Mouse (Mus musculus): ENCODE results near the gene Als2. TPM values are rescaled to one million over a fixed set of nuclear protein-coding genes. Genes with fewer than 3 reads are reported as not detected.

Als2 gene
- polyA plus RNA-seq, 1 experiment: 14.4 TPM

- Histone ChIP-seq H3K4me1 (ENCODE audit: control insufficient read depth, insufficient read depth, low read length) (no peaks in the 10 kb centered on the region), H3K27ac (ENCODE audit: insufficient read depth, low read length) (no peak overlapping the region), H3K4me3 (ENCODE audit: insufficient read depth, low read length) (peak overlapping the region; percentile 8; the same call in 1 of the 2 replicates)
- TF ChIP-seq CTCF (IDR thresholded peaks at IDR 0.05; ENCODE audit: extremely low read depth, insufficient read depth, low read length) (no peak), POLR2A (IDR thresholded peaks at IDR 0.05; ENCODE audit: extremely low read depth, insufficient read depth, low read length) (no peak)
These were observed 16.4 kb upstream of the Als2 start for GRCm38 (mm10) chr1:59253301-59253909.

DNA sequence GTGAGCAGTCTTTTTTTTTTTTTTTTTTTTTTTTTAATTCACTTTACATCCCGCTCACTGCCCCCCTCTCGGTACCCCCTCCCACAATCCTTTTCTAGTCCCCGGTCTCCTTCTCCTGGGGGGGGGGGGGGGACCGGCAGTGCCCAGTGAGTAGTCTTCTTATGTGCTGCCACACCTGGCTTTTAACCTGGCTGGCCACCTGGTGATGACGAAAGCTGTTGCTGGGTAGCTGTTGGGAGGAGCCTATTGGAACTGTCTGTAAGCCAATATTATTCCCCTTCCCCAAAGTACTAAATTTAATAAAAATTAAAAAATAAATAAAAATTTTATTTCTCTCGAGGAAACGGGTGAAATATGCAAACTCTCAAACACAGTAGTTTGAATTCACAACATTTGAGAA is 15.7 kb upstream of the Als2 start:
- Histone ChIP-seq H3K27ac (ENCODE audit: insufficient read depth, low read length) (no peak overlapping the region), H3K4me3 (ENCODE audit: insufficient read depth, low read length) (no peak overlapping the region), H3K4me1 (ENCODE audit: control insufficient read depth, insufficient read depth, low read length) (no peaks in the 10 kb centered on the region)
- no peak for TF ChIP-seq CTCF (IDR thresholded peaks at IDR 0.05; ENCODE audit: extremely low read depth, insufficient read depth, low read length)
- no peak for TF ChIP-seq POLR2A (IDR thresholded peaks at IDR 0.05; ENCODE audit: extremely low read depth, insufficient read depth, low read length)

GRCm38 (mm10) chr1:59247602-59248001 is 10.6 kb upstream of the Als2 start:
- no peaks in the 10 kb centered on the region for H3K4me1 ChIP-seq (ENCODE audit: control insufficient read depth, insufficient read depth, low read length)
- TF ChIP-seq POLR2A (IDR thresholded peaks at IDR 0.05; ENCODE audit: extremely low read depth, insufficient read depth, low read length) (no peak), CTCF (IDR thresholded peaks at IDR 0.05; ENCODE audit: extremely low read depth, insufficient read depth, low read length) (peak; percentile 80)
- no peak overlapping the region for H3K27ac ChIP-seq (ENCODE audit: insufficient read depth, low read length)
- no peak overlapping the region for H3K4me3 ChIP-seq (ENCODE audit: insufficient read depth, low read length)

DNA sequence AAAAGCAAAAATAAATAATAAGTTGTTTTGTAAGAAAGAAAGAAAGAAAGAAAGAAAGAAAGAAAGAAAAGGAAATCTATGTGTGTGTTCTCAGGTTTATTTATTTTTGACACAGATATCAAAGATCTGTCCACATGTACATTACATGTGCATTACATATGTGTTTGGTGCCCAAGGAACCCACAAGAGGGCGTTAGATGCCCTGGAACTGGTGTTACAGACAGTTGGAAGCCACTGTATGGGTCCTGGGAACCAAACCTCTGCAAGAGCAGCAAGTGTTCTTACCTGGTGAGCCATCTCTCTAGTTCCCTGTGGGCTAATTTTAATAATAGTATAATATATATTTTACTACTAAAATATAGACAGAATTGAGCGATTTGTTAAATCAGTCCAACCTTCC is 6.7 kb upstream of the Als2 start:
- no peak overlapping the region for H3K4me3 ChIP-seq (ENCODE audit: insufficient read depth, low read length)
- no peak overlapping the region for H3K27ac ChIP-seq (ENCODE audit: insufficient read depth, low read length)
- TF ChIP-seq CTCF (IDR thresholded peaks at IDR 0.05; ENCODE audit: extremely low read depth, insufficient read depth, low read length): no peak
- TF ChIP-seq POLR2A (IDR thresholded peaks at IDR 0.05; ENCODE audit: extremely low read depth, insufficient read depth, low read length): no peak
- H3K4me1 ChIP-seq (ENCODE audit: control insufficient read depth, insufficient read depth, low read length): no peaks in the 10 kb centered on the region

- Histone ChIP-seq H3K27ac (ENCODE audit: insufficient read depth, low read length) (0 out of 2 replicates have a peak overlapping the region, but pooled peaks have one; percentile 49), H3K4me1 (ENCODE audit: control insufficient read depth, insufficient read depth, low read length) (no peaks in the 10 kb centered on the region; the same call in 1 of the 2 replicates), H3K4me3 (ENCODE audit: insufficient read depth, low read length) (peak overlapping the region; percentile 74)
- TF ChIP-seq POLR2A (IDR thresholded peaks at IDR 0.05; ENCODE audit: extremely low read depth, insufficient read depth, low read length) (no peak), CTCF (IDR thresholded peaks at IDR 0.05; ENCODE audit: extremely low read depth, insufficient read depth, low read length) (peak; percentile 66)
These were observed 682 bp upstream of the Als2 start for GRCm38 (mm10) chr1:59237614-59238211.

DNA sequence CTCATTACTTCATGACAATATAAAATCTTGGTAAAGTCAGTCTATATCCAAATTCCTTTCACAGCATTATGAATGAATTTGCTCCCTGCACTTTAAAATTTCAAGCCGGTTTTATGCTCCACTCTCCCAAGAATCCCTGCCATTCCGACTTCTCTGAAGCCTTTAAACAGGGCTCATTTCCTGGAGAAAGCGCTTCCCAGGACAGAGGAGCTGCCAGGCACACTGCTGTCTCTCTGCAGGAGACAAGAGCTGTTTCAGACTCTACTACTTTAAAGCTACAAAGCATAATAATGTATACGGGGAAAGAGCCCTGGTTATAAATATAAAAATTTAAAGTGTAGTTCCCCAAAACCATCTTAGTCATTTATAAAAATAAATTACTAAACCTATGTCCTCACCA is 7.8 kb downstream of the Als2 start:
- no peak overlapping the region for H3K4me3 ChIP-seq (ENCODE audit: insufficient read depth, low read length)
- no peak overlapping the region for H3K27ac ChIP-seq (ENCODE audit: insufficient read depth, low read length)
- H3K4me1 ChIP-seq (ENCODE audit: control insufficient read depth, insufficient read depth, low read length): no peaks in the 10 kb centered on the region; the same call in 1 of the 2 replicates
- no peak for TF ChIP-seq POLR2A (IDR thresholded peaks at IDR 0.05; ENCODE audit: extremely low read depth, insufficient read depth, low read length)
- no peak for TF ChIP-seq CTCF (IDR thresholded peaks at IDR 0.05; ENCODE audit: extremely low read depth, insufficient read depth, low read length)

DNA sequence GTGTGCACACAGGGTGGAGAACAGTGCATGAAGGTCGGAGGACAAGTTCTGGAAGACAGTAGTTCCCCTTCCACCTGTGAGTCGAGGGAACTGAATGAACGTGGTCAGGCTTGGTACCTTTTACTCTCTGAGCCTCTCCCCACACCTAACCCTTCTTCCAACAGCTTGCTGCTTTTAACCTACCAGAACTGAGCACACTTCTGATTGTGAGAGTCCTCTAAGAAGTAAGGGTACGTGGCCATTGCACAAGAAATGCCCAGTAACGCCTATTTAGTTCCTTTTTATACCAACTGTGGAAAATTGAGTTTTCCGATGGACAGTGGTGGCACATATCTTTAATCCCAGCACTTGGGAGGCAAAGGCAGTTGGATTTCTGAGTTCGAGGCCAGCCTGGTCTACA is 8.5 kb downstream of the Als2 start:
- Histone ChIP-seq H3K27ac (ENCODE audit: insufficient read depth, low read length) (no peak overlapping the region), H3K4me1 (ENCODE audit: control insufficient read depth, insufficient read depth, low read length) (no peaks in the 10 kb centered on the region; the same call in 1 of the 2 replicates), H3K4me3 (ENCODE audit: insufficient read depth, low read length) (no peak overlapping the region)
- no peak for TF ChIP-seq POLR2A (IDR thresholded peaks at IDR 0.05; ENCODE audit: extremely low read depth, insufficient read depth, low read length)

- TF ChIP-seq POLR2A (IDR thresholded peaks at IDR 0.05; ENCODE audit: extremely low read depth, insufficient read depth, low read length) (no peak), CTCF (IDR thresholded peaks at IDR 0.05; ENCODE audit: extremely low read depth, insufficient read depth, low read length) (no peak)
- H3K4me3 ChIP-seq (ENCODE audit: insufficient read depth, low read length): no peak overlapping the region
- H3K4me1 ChIP-seq (ENCODE audit: control insufficient read depth, insufficient read depth, low read length): no peaks in the 10 kb centered on the region; the same call in 1 of the 2 replicates
- H3K27ac ChIP-seq (ENCODE audit: insufficient read depth, low read length): no peak overlapping the region
These were observed 14.8 kb downstream of the Als2 start for GRCm38 (mm10) chr1:59222101-59222825.

DNA sequence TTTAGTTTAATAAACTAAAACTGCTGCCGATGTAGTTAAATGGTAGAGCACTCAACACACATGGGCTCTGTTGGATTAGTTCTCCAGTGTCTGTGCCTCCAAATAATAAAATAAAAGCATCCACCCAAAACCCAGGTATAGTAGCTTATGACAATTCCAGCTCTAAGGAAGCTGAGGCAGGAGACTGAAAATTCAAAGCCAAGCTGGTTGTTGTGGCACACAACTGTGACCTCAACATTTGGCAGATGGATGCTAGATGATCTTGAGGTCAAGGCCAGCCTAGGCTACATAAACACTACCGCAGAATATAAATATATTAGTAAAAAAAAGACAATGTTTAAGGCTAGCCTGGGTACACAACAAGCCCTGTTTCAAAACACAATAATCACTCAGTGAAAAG is 15.4 kb downstream of the Als2 start:
- TF ChIP-seq POLR2A (IDR thresholded peaks at IDR 0.05; ENCODE audit: extremely low read depth, insufficient read depth, low read length): no peak
- TF ChIP-seq CTCF (IDR thresholded peaks at IDR 0.05; ENCODE audit: extremely low read depth, insufficient read depth, low read length): no peak
- Histone ChIP-seq H3K27ac (ENCODE audit: insufficient read depth, low read length) (no peak overlapping the region), H3K4me3 (ENCODE audit: insufficient read depth, low read length) (no peak overlapping the region), H3K4me1 (ENCODE audit: control insufficient read depth, insufficient read depth, low read length) (no peaks in the 10 kb centered on the region; the same call in 1 of the 2 replicates)

Data from cortical plate, adult 2 months (tissue).